Mouse (Mus musculus) ES-Bruce4 (cell line): ENCODE results near the gene Hspa12a.

ENCODE experiments used
- CTCF ChIP-seq: IDR thresholded peaks from one replicate; pipeline ENCODE4 v1.8.1; 2011; ENCODE audit warnings: low read depth, low read length
- POLR2A ChIP-seq: IDR thresholded peaks from one replicate; pipeline ENCODE4 v1.8.1; 2011; ENCODE audit warnings: low read length; ENCODE audit not compliant: insufficient read depth

DNA sequence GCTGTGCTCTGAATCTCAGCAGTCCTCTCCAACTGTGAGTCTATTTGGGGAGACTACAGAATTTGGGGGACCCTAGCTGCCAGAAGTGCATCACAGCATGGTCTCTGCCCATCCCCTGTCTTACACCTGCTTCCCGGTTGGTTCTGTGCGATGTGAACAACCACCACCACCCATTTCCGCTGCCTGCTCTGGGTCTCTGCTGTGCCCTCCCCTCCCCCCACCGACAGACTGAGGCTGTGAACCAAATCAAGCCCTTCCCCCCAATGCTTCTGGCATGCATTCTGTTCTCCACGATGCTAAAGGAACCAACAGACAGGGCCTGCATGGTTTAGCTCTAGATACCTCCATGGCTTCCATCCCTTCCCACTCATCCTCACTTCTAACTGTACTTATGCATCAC, 78.2 kb downstream of the Hspa12a start:
- TF ChIP-seq CTCF (no peak), POLR2A (no peak)
